Mouse (Mus musculus) ES-Bruce4 (cell line): Measurements from ENCODE around the gene A630001G21Rik.

Experiments
- CTCF ChIP-seq: IDR thresholded peaks from one replicate; pipeline ENCODE4 v1.8.1; 2011; ENCODE audit warnings: low read depth, low read length
- EP300 ChIP-seq: IDR thresholded peaks from 2 replicates; pipeline ENCODE4 v1.6.1; 2011; ENCODE audit warnings: low read depth, low read length; ENCODE audit not compliant: insufficient read depth

- TF ChIP-seq EP300 (no peak), CTCF (no peak)
Measured at GRCm38 (mm10) chr1:85764291-85764690, 14.2 kb downstream of the A630001G21Rik start.
